Comparison of ENCODE assay signal across 22 mouse cellular contexts in the genomic region with DNA sequence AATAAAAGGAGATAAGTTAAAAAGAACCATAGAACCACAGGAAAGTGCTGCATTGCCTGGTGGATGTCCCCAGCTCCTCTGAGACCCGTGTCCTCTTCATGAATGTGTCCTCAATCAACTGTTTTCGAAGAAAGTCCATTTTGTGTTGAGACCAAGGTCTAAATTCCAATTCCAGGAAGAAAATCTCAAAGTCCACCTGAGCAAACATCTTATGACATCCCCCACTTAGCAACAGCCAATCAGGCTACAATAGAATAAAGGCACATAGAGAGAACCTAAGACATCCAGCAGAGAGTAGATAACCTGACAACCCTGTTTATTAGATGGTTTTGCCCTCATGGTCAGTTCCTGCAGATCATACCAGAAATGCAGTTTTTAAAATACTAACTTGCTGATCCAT.
A peak's percentile ranks its signal among the peaks of the same experiment; 100 is the strongest.
DNase-seq lines count a peak whose midpoint lies in the region; ATAC-seq and TF ChIP-seq lines count a peak whose summit lies in the region.
"Had no signal": no experiment of that assay in that cellular context is flagged by ENCODE, and none has a peak within 500 bp of the region (broad histone marks: within the 10 kb centered on the region; RNA-seq: fewer than 3 reads in every experiment).

No protein-coding gene starts in this region.

- H3K4me3 ChIP-seq in liver, postnatal 0 days (ENCODE audit: low read depth, low read length), result no peak overlapping the region
- no peak overlapping the region for H3K4me3 ChIP-seq in liver, embryonic 12.5 days
- H3K4me3 ChIP-seq in lung, postnatal 0 days (ENCODE audit: low read depth, low read length), result no peak overlapping the region
- H3K4me3 ChIP-seq: embryonic facial prominence, embryonic 13.5 days; embryonic facial prominence, embryonic 15.5 days; erythroblast, embryonic 14.5 days; forebrain, embryonic 10.5 days; forebrain, embryonic 12.5 days had no signal

- TF ChIP-seq EP300 in liver, postnatal 0 days (IDR thresholded peaks at IDR 0.05; ENCODE audit: low read depth), result peak; percentile 10; the same call in 1 of the 2 replicates
- TF ChIP-seq EP300 in lung, postnatal 0 days (IDR thresholded peaks at IDR 0.05), result no peak

- no peak overlapping the region for H3K4me2 ChIP-seq in liver, postnatal 0 days (ENCODE audit: low read depth, low read length)
- no peak overlapping the region for H3K4me2 ChIP-seq in liver, embryonic 12.5 days
- H3K4me2 ChIP-seq in lung, postnatal 0 days (replicated peaks; ENCODE audit: low read depth, low read length), result no peak overlapping the region
- H3K4me2 ChIP-seq: embryonic facial prominence, embryonic 13.5 days; embryonic facial prominence, embryonic 15.5 days; forebrain, embryonic 12.5 days had no signal

- H3K9me3 ChIP-seq in liver, postnatal 0 days (ENCODE audit: low read length), result no peaks in the 10 kb centered on the region
- H3K9me3 ChIP-seq in liver, embryonic 12.5 days (replicated peaks), result no peaks in the 10 kb centered on the region
- H3K9me3 ChIP-seq in lung, postnatal 0 days (ENCODE audit: low read length), result no peaks in the 10 kb centered on the region
- H3K9me3 ChIP-seq: embryonic facial prominence, embryonic 13.5 days; embryonic facial prominence, embryonic 15.5 days; forebrain, embryonic 10.5 days; forebrain, embryonic 12.5 days had no signal

- DNase-seq in kidney, adult 9 months, result peak; percentile 72
- no peak for DNase-seq in kidney, postnatal 10 days
- no peak for DNase-seq in liver, postnatal 0 days
- DNase-seq in lung, postnatal 0 days (ENCODE audit: low spot score), result no peak
- DNase-seq: adrenal gland, adult 2 months; adrenal gland, postnatal 10 days; adrenal gland, postnatal 25 days; cerebellum, adult 11 months; cerebellum, adult 18-20 months; cerebellum, adult 8-10 months; cerebellum, adult 9-11 months; cerebellum, postnatal 14 days; cerebellum, postnatal 36 days; embryo, embryonic 11 days had no signal

- 62% methylated on average over 2 of the region's 2 CpGs for WGBS in liver, postnatal 0 days (ENCODE audit: insufficient replicate concordance)
- WGBS in liver, embryonic 12.5 days (ENCODE audit: insufficient replicate concordance), result 60% methylated on average over 2 of the region's 2 CpGs
- 74% methylated on average over 2 of the region's 2 CpGs for WGBS in lung, postnatal 0 days

- H3K9ac ChIP-seq in liver, postnatal 0 days (replicated peaks), result no peak overlapping the region
- H3K9ac ChIP-seq in liver, embryonic 12.5 days, result no peak overlapping the region
- H3K9ac ChIP-seq in lung, postnatal 0 days (replicated peaks; ENCODE audit: low read depth), result no peak overlapping the region
- H3K9ac ChIP-seq: embryonic facial prominence, embryonic 13.5 days; embryonic facial prominence, embryonic 15.5 days; forebrain, embryonic 12.5 days had no signal

- no peaks in the 10 kb centered on the region for H3K27me3 ChIP-seq in liver, postnatal 0 days (ENCODE audit: insufficient read depth, low read length)
- no peaks in the 10 kb centered on the region for H3K27me3 ChIP-seq in liver, embryonic 12.5 days (replicated peaks)
- H3K27me3 ChIP-seq in lung, postnatal 0 days (replicated peaks; ENCODE audit: insufficient read depth, low read length), result no peaks in the 10 kb centered on the region
- H3K27me3 ChIP-seq: embryonic facial prominence, embryonic 13.5 days; embryonic facial prominence, embryonic 15.5 days; forebrain, embryonic 12.5 days had no signal

- ATAC-seq in liver, postnatal 0 days, result no peak
- no peak for ATAC-seq in liver, embryonic 12.5 days
- no peak for ATAC-seq in lung, postnatal 0 days
- ATAC-seq: forebrain, embryonic 14.5 days; forebrain, embryonic 16.5 days had no signal

- peaks cover 24% of the 10 kb centered on the region; the same call in 1 of the 2 replicates for H3K4me1 ChIP-seq in liver, postnatal 0 days (ENCODE audit: insufficient read depth)
- no peaks in the 10 kb centered on the region for H3K4me1 ChIP-seq in liver, embryonic 12.5 days
- H3K4me1 ChIP-seq in lung, postnatal 0 days (ENCODE audit: insufficient read depth, low read depth, low read length), result peaks cover 20% of the 10 kb centered on the region

- H3K36me3 ChIP-seq in liver, postnatal 0 days (replicated peaks; ENCODE audit: insufficient read depth, low read length), result no peaks in the 10 kb centered on the region
- no peaks in the 10 kb centered on the region for H3K36me3 ChIP-seq in liver, embryonic 12.5 days
- no peaks in the 10 kb centered on the region for H3K36me3 ChIP-seq in lung, postnatal 0 days (ENCODE audit: insufficient read depth, low read length)
- H3K36me3 ChIP-seq: embryonic facial prominence, embryonic 13.5 days; embryonic facial prominence, embryonic 15.5 days; forebrain, embryonic 10.5 days; forebrain, embryonic 12.5 days had no signal

- no peak for TF ChIP-seq CTCF in liver, postnatal 0 days (IDR thresholded peaks at IDR 0.05; ENCODE audit: low read depth)
- TF ChIP-seq CTCF in lung, postnatal 0 days (IDR thresholded peaks at IDR 0.05), result no peak

- H3K27ac ChIP-seq in liver, postnatal 0 days (ENCODE audit: low read depth), result no peak overlapping the region
- no peak overlapping the region for H3K27ac ChIP-seq in liver, embryonic 12.5 days
- no peak overlapping the region for H3K27ac ChIP-seq in lung, postnatal 0 days (ENCODE audit: low read length)
- H3K27ac ChIP-seq: embryonic facial prominence, embryonic 13.5 days; embryonic facial prominence, embryonic 15.5 days; forebrain, embryonic 10.5 days; forebrain, embryonic 12.5 days had no signal
